Mouse (Mus musculus) layer of hippocampus, adult 8-10 months (tissue): ENCODE measurements around the gene Dlk1. TPM values are rescaled to one million over a fixed set of nuclear protein-coding genes. Genes with fewer than 3 reads are reported as not detected.
A peak's percentile ranks its signal among the peaks of the same experiment; 100 is the strongest.
"Not testable (repeated sequence)": the region's sequence is repeated elsewhere in the genome, so short reads cannot be mapped to it uniquely, and the experiment has no call there.

Experiments used
- DNase-seq, 2 experiments: peaks; one replicate each; pipeline ENCODE4 v3.0.0; 2022; ENCODE audit warnings: low spot score in 2 of 2
- total RNA-seq, 4 experiments: library from RNA; stranded (reverse); gene quantifications; 2 replicates each; pipeline ENCODE4 v1.2.4; 2022

Dlk1 gene
- total RNA-seq, 4 experiments from 2014 or later = 6.6 to 10.6 (median 7.2) TPM

DNA sequence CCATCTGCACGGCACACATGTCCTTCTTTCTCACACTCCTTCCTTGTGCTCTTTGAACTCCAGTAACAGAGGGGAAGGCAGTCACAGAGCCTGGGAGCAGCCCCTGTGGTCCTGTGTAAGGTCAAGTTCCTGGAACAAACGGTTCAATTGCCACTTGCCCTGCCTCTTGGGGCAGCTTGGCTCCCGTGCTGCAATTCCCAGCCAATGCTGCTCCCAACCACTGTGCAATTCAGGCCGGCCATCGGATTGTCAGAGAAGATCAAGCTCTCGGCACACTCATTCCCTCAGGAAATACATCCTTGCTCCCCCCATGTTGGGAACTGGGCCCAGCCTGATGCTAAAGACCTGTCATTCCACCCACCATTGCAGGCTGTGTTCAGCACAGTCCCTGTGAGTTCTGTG, 21.0 kb downstream of the Dlk1 start:
- DNase-seq = no peak

DNA sequence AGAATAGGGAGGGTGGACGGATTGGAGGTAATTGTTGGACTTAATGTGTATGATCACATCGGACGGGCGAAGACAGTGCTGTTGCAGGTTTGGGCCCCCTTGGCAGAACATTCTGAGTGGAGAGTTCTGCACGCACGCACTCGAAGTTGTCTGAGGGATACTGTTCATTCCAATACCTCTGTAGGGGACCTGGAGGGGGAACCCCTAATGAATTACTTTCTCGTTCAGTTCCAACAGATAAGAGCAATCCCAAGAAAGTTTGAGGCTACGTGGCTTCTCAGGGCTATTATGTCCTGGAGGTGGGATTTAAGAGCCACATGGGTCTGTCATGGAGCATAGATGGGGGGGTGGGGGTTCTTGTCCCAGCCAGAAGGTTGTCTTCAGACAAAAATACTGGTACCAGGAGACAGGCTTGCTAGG, 21.6 kb downstream of the Dlk1 start:
- DNase-seq = no peak

DNA sequence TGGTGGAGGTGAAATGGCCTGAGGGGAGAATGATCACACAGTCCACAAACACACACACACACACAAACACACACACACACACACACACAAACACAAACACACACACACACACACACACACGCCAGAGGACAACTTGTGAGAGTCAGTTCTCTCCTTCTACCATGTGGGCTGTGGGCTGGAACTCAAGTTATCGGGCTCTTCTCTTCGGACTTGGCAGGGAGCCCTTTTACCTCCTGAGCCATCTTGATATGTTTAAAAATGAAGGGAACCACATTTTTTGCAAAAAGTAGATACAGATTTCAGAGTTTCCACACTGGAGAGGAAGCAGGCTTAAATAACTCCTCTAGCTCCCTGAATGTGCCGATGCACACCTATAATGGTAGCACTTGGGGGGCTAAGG, 22.9 kb downstream of the Dlk1 start:
- DNase-seq = no peak

DNA sequence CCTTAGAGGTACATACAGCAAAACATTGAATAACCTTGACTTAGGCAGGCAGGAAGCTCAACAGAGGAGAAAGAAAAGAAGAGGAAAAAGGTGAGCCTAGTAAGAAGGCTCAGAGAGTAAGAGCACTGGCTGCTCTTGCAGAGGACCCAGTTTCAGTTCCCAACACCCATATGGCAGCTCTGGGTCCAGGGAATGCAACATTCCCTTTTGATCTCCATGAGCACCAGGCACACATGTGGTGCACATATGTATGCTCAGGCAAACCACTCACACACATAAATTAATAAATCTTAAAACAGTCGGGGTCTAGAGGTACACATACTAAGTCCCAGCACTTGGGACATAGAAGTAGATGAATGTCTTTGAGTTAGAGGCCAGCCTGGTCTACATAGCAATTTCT, 33.9 kb downstream of the Dlk1 start:
- not testable (repeated sequence) for DNase-seq

DNA sequence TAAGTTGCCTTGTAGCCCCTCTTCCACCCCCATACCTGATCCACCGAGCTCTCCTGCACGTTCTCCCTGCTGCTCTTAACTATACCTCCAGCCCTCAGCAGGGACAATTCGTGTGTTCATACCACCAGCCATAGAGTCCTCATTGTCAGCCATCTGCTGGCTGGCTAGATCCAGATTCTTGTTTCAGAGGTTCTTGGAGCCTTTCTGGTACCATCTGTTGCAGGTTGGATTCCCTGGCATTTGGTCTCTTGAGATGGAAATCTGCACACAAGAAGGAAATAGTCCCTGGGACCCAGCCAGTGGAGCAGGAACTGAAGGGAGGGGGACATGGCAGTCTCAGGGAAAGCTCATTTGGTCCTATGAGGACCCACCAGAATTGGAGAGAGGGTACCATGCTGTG, 39.1 kb downstream of the Dlk1 start:
- DNase-seq = peak; percentile 53 to 77

DNA sequence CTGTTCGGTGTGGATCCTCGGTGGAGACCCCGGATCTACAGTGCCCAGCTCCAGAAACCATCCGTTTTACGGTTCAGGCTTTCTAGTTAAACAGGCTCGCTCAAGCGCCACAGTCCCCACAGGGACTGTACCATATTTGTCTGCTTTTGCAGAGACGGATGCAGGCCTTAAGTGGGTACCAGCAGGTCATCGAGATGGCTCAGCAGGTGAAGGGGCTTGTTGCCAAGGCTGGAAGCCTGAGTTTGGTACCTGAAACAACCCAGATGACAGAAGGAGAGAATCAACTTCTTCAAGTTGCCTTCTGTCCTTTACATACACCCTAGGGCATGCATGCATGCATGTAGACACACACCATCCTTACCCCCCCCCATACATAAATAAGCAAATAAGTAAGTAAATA, 40.8 kb downstream of the Dlk1 start:
- DNase-seq = no peak

DNA sequence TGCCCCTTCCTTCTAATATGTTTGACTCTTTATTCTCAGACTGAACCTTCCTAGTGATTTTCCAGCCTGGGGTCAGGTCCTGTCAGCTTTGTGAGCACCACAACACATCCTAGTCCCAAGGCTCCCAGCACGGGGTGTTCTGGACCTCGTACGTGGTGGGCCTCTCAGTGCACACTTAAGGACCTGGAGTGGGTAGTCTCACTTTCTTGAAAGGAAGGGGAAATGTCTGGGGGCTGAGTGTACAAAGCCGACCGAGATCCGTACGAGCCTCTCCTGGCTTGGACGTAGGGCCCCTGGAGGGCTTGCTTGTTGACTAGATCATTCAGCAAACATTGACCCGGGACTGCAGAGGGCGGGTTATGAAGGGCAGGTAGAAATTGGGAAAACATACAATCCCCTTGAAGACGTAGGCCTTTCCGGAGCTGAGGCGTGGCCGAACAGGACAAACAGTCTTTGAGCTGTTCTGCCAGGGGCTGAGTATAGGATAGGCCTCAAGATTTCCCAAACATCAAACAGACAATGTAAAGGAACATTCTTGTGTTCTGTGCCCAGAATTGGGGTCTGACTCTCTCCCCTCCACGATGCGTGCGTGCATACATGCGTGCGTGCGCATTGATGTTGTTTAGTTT, 42.5 kb downstream of the Dlk1 start:
- DNase-seq = no peak

DNA sequence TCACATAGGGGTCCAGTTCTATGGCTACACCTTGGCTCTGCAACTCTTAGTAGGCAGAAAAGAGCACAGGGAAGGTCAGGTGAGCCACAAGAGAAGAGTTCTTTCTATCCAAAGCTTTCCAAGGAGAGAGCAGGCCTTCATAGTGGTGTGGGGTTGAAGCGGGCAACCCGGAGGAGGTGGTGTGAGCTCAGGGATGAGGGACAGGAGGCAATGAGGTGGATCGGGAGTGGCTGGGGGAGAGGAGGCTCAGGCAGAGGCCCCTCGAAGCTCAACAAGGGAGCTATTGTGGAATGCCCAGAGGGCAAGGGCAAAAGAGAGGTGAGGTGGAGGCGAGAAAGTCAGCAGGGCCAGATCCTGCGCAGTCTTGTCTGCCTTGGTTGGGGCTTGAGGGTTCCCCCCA, 43.8 kb downstream of the Dlk1 start:
- DNase-seq = no peak

DNA sequence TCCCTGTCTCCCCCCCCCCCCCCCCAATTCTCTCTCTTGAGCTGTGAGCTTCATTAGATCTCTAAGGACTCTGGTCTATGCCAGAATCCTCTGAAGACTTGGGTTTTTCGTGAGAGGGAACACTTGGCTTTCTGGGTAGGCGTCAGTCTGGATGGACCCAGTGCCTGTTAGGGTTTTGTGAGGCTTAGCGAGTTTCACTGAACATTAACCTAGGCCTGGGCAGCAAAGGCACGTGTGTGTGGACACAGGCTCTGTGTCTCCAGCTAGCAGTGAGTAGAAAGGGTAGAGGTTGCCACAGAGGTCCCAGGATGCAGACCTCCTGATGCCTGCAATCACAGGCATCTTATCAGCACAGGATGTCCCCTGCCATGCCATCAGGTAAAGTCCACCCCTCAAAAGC, 48.4 kb downstream of the Dlk1 start:
- DNase-seq = no peak

DNA sequence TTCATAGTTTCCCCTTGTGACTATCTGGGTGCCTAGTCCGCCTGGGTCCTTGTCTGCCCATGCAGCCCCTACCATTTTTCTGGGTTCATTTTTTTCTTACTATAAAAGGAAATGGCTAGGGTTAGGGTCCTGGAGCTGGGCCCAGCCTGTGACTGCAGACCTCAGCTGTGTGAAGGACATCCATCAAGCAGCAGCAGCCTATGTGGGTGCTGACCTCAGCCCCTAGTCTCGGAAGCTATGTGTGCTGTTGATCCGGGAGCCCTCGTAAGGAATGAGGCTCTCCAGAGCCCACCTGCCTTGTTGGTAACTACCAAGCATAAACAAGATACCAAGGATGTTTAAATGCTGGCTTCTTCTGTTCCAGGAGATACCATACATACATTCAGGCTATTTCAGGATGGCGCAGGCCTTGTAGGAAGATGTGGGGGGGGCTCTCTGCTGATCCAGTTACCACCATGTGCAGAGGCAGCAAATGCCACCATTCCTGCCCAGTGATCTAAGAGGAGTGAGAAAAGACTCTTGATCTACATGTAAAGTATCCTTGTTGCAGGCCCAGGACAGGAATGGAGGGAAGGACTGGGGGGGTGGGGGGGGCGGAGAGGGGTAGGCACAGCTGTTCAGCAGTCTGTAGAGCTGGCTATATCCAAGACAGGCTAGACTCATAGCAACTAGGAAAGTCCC, 49.9 kb downstream of the Dlk1 start:
- no peak for DNase-seq

DNA sequence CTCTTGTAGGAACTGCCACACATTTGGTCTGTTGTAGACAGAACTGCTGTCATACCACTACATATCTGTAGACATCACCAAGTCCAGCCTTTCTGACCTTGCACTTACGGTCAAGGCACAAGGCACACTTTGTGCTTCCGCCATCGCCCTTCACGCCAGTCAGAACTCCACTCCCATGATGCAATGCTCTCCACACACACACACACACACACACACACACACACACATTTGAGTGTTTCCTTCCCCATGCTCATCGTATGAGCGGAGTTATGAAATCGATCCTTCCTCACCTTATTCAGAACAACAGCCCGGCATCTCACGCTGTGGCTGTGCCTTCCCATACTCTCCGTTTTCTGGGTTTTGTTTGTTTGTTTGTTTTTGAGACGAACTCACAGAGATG, 55.1 kb downstream of the Dlk1 start:
- no peak for DNase-seq

DNA sequence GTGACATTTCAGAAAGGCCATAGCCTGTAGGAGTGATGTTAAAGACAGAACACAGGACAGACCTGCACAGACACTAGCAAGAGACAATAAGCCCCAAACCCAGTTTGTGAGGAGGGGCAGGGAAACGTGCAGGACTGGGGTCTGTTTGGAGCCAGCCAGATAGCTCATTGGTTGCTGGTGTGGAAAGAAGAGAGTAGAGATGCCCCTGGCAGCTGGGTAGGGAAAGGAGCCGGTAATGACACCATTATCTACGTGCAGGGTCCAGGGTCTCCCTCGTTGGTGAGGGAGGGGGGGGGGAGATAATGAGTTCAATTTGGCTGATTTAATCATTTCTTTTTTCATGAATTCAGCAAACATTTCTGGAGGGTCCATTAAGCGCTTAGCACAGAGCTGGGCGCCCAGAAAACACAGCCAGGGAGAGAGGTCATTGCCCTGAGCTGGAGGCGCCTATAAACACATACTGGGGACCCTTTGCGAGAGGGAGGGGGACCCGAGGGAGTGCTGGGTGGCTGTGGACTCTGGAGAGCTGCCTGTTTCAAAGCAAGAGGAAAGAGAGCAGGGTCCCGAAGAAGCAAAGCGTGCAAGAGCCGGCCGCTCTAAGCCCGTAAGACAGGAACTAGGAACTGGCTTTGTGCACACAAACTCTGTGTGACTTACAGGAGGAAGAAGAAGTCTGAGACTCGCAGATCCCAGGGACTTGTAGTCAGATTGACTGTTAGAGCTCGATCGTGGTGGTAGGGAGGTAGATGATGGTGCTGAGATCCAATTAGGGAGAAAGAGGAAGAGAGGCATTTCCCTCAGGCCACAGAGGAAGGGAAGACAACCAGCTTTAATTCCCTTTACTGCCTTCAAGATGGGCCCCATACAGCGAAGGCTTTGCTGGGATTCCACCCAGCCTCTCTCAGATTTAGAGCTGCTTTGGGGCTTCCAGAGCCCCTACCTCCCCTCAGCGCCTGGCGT, 56.2 kb downstream of the Dlk1 start:
- no peak for DNase-seq

DNA sequence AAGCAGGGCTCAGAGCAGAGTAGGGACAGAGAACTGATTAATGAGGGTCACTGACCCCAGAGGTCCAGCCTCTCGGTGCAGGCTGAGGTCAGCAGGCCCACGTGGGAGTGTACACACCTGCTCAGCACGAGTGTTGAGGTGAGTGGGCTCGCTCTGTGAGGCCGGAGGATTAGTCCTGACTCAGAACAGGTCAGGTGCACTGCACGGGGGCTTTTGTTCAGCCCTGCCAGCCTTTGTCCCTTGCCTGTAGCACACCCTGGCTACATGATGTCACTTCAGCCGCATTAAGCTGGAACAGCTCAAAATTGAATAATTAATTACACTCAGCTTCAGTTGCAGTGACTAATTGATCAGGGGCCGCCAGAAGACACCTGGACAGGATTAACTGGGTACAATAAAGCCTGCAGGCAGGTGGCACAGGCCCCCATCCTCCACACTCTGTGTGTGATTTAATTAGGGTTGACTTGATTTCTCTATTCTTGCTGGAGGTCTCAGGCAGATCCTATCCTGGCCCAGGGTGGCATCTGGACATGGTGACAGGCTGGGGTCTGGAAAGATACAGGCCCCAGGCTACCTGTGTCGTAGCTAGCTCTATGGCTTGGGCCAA, 57.0 kb downstream of the Dlk1 start:
- DNase-seq = no peak

DNA sequence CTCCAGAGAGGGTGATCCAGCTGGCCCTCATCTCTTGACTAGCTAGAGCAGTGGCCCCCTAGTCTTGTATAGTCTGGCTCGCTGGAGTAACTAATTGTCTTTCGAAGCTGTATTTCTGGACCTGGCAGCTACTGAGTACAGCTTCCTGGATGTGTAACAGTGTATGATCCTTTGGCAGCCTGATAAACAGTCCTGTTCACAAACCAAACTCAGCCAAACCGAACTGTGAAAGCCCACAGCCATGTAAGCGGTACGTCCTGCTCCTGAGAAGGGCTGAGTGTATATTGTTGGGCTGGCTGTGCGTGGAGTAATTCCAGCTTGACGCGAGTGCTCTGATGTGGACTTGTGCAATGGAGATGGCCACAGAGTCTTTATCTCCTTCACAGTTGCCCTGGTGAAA, 57.6 kb downstream of the Dlk1 start:
- DNase-seq = no peak

DNA sequence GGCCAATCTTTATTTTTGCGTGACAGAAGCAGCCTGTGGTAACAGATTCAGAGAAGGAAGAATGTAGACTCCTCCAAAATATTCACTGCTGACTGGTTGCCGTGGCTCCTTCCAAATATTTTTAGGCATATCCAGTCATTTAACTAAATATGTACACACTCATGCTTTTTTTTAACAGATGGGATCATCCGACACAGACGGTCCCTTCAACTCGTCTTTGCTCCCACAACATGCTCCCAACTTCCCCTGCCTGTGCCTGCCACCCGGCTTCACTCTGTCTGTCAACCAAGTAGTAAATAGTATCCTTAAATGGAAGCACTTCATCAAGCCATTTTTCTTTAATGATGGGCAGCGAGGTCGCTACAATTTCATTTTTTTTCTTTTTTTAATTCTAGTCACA, 58.8 kb downstream of the Dlk1 start:
- DNase-seq = peak; percentile 54 to 56

DNA sequence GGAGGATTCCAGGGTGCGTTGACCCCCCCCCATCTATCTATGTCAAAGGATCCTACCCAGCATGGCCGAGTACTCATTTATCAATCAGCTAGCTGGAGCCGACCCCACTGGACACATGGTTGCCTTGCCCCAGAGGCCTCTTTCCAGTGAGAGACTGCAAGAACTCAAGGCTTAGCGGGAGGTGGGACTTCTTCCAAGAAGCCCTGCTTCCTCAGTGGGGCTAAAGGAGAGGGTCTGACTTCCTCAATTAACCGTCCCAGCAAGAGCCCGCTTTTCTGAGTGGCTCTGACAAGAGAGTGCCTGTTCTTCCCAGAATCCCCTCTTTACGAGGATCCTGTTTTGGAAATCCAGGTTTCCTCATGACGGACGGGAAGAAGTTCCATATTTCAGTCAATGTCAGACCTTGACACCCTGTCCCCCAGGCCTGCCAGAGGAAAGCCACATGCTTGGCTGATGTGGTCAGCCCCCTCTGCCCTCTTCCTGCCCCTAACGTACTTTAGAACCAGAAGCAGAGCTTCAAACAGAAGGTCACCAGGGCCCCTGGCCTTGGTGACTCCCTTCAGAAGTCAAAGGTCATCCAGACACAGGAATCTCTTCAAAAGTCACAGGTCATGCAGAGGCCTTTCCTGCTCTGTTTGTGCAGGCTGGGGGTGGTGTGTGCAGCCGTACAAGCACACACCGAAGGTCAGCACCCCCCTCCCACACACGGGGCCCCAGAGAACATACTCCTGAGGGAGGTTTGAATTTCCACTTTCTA, 59.7 kb downstream of the Dlk1 start:
- DNase-seq = no peak

Other genes with a start within 250 kb of the Dlk1 start
- gene Rtl1, start 147.5 kb downstream of the Dlk1 start, total RNA-seq = under 1 TPM in 3 of 4 experiments, not detected in 1; 0.08 to 0.13 (median 0.11) TPM